Mouse (Mus musculus) hindbrain, embryonic 12.5 days (tissue): ENCODE measurements around the gene Olfr1301. TPM values are rescaled to one million over a fixed set of nuclear protein-coding genes. Genes with fewer than 3 reads are reported as not detected.

Source experiments
- ATAC-seq: fragments of 200-750 bp; cut with Nextera tagmentation; 2 replicates; pipeline ENCODE4 v1.8.0; 2017; ENCODE audit warnings: moderate TSS enrichment; ENCODE audit not compliant: low FRiP score
- H3K27ac ChIP-seq: fragments of 300-500 bp; sonication (generic); 2 replicates; pipeline ENCODE4 v1.5.1; 2016; ENCODE audit warnings: mild to moderate bottlenecking
- H3K27me3 ChIP-seq: fragments of 300-500 bp; sonication (generic); 2 replicates; pipeline ENCODE4 v1.6.1; 2016; ENCODE audit warnings: mild to moderate bottlenecking
- H3K36me3 ChIP-seq: fragments of 300-500 bp; sonication (generic); 2 replicates; pipeline ENCODE4 v1.6.1; 2016; ENCODE audit warnings: mild to moderate bottlenecking
- H3K4me1 ChIP-seq: fragments of 300-500 bp; sonication (generic); 2 replicates; pipeline ENCODE4 v1.6.1; 2016
- H3K4me2 ChIP-seq: fragments of 300-500 bp; sonication (generic); replicated peaks from 2 replicates; pipeline ENCODE4 v1.6.1; 2016; ENCODE audit warnings: mild to moderate bottlenecking
- H3K4me3 ChIP-seq: fragments of 300-500 bp; sonication (generic); 2 replicates; pipeline ENCODE4 v1.5.1; 2016; ENCODE audit warnings: mild to moderate bottlenecking
- H3K9ac ChIP-seq: fragments of 300-500 bp; sonication (generic); 2 replicates; pipeline ENCODE4 v1.6.1; 2016; ENCODE audit warnings: mild to moderate bottlenecking, moderate library complexity
- H3K9me3 ChIP-seq: fragments of 300-500 bp; sonication (generic); replicated peaks from 2 replicates; pipeline ENCODE4 v1.6.1; 2016; ENCODE audit warnings: mild to moderate bottlenecking
- WGBS: fragments of 180-500 bp; shearing (Covaris S2); methylation state at CpG from one replicate; pipeline ENCODE4 v1.1.7; 2016; 5-methylcytosine and 5-hydroxymethylcytosine counted together
- polyA plus RNA-seq: library from polyadenylated mRNA; unstranded; fragments of >200 nt; fragmentation: Nextera tagmentation; extraction: Ambion mirVana; gene quantifications from 2 replicates; pipeline ENCODE4 v1.2.1, GENCODE M21; 2016

The Olfr1301 gene
- not detected in 2 replicates for polyA plus RNA-seq

- Histone ChIP-seq H3K4me1 (no peaks in the 10 kb centered on the region), H3K4me3 (no peak within 1 kb of the TSS), H3K36me3 (no peaks in the 10 kb centered on the region), H3K27me3 (no peaks in the 10 kb centered on the region), H3K9ac (no peak within 1 kb of the TSS), H3K4me2 (no peak within 1 kb of the TSS), H3K9me3 (no peaks in the 10 kb centered on the region), H3K27ac (no peak within 1 kb of the TSS)
- ATAC-seq: no peak
- WGBS: 83% methylated on average over 3 of the region's 3 CpGs
Observed at GRCm38 (mm10) chr2:111750706-111751105, at the start of gene Olfr1301. Gene Olfr1301 (plus strand): TSS chr2:111751006.

GRCm38 (mm10) chr2:111726739-111727138 is 24.1 kb upstream of the Olfr1301 start:
- Histone ChIP-seq H3K27me3 (no peaks in the 10 kb centered on the region), H3K4me1 (no peaks in the 10 kb centered on the region), H3K27ac (no peak overlapping the region), H3K9me3 (no peaks in the 10 kb centered on the region), H3K9ac (no peak overlapping the region), H3K4me2 (no peak overlapping the region), H3K36me3 (no peaks in the 10 kb centered on the region), H3K4me3 (no peak overlapping the region)
- no peak for ATAC-seq

- Histone ChIP-seq H3K27ac (no peak within 1 kb of the TSS), H3K4me1 (no peaks in the 10 kb centered on the region), H3K4me2 (no peak within 1 kb of the TSS), H3K27me3 (no peaks in the 10 kb centered on the region), H3K9ac (no peak within 1 kb of the TSS), H3K36me3 (no peaks in the 10 kb centered on the region), H3K4me3 (no peak within 1 kb of the TSS), H3K9me3 (no peaks in the 10 kb centered on the region)
- 82% methylated on average over 2 of the region's 2 CpGs for WGBS
- ATAC-seq: no peak
Observed at GRCm38 (mm10) chr2:111777129-111777528, 26.3 kb downstream of the Olfr1301 start, which contains the start of gene Olfr1302. Gene Olfr1302 (plus strand): TSS chr2:111777429.

Other genes with a start within 250 kb of the Olfr1301 start
- gene Olfr1293-ps, start 225.8 kb upstream of the Olfr1301 start, polyA plus RNA-seq: not detected in 2 replicates
- gene Olfr1294, start 210.7 kb upstream of the Olfr1301 start, polyA plus RNA-seq: not detected in 2 replicates
- gene Olfr1295, start 181.3 kb upstream of the Olfr1301 start, polyA plus RNA-seq: not detected in 2 replicates
- not detected in 2 replicates for gene Olfr1297, start 124.5 kb upstream of the Olfr1301 start, polyA plus RNA-seq
- not detected in 2 replicates for gene Olfr1298, start 101.8 kb upstream of the Olfr1301 start, polyA plus RNA-seq
- gene Olfr1299, start 89.6 kb upstream of the Olfr1301 start, polyA plus RNA-seq: not detected in 2 replicates
- not detected in 2 replicates for gene Olfr1302, start 26.4 kb downstream of the Olfr1301 start, polyA plus RNA-seq
- not detected in 2 replicates for gene Olfr1303, start 69.3 kb downstream of the Olfr1301 start, polyA plus RNA-seq
- not detected in 2 replicates for gene Olfr1305, start 126.1 kb downstream of the Olfr1301 start, polyA plus RNA-seq
- not detected in 2 replicates for gene Olfr1306, start 165.3 kb downstream of the Olfr1301 start, polyA plus RNA-seq
- 0.01 TPM in 2 replicates for gene Olfr1307, start 198.4 kb downstream of the Olfr1301 start, polyA plus RNA-seq
- not detected in 2 replicates for gene Olfr1308, start 213.9 kb downstream of the Olfr1301 start, polyA plus RNA-seq
- gene Olfr1309, start 239.3 kb downstream of the Olfr1301 start, polyA plus RNA-seq: not detected in 2 replicates